Mouse (Mus musculus): ENCODE measurements around the gene Cactin.

GRCm38 (mm10) chr10:81315587-81315986 lies 5.3 kb upstream of the Cactin start:
- TF ChIP-seq CTCF (IDR thresholded peaks at IDR 0.05; ENCODE audit: control insufficient read depth, insufficient read depth, insufficient read length) (no peak), MAX (IDR thresholded peaks at IDR 0.05) (no peak), USF1 (IDR thresholded peaks at IDR 0.05; ENCODE audit: low read depth) (no peak), MYOG (IDR thresholded peaks at IDR 0.05; ENCODE audit: control insufficient read depth, extremely low read depth, insufficient read length) (no peak), MYOD1 (IDR thresholded peaks at IDR 0.05; ENCODE audit: control insufficient read depth, insufficient read length, low read depth) (no peak), CEBPB (IDR thresholded peaks at IDR 0.05; ENCODE audit: low read depth) (no peak)
